Mouse (Mus musculus) hindbrain, embryonic 13.5 days (tissue): Measurements from ENCODE around the gene Lims1. TPM values are rescaled to one million over a fixed set of nuclear protein-coding genes. Genes with fewer than 3 reads are reported as not detected.

Experiments used
- ATAC-seq: fragments of 200-750 bp; cut with Nextera tagmentation; 2 replicates; pipeline ENCODE4 v1.8.0; 2017; ENCODE audit warnings: moderate TSS enrichment; ENCODE audit not compliant: low FRiP score
- H3K27ac ChIP-seq: fragments of 300-500 bp; sonication (generic); 2 replicates; pipeline ENCODE4 v1.5.1; 2015; ENCODE audit warnings: inconsistent platforms, mild to moderate bottlenecking, moderate library complexity
- H3K27me3 ChIP-seq: fragments of 300-500 bp; sonication (generic); 2 replicates; pipeline ENCODE4 v1.6.1; 2015; ENCODE audit warnings: mild to moderate bottlenecking, inconsistent platforms
- H3K36me3 ChIP-seq: fragments of 300-500 bp; sonication (generic); 2 replicates; pipeline ENCODE4 v1.6.1; 2015; ENCODE audit warnings: mild to moderate bottlenecking, inconsistent platforms
- H3K4me1 ChIP-seq: fragments of 300-500 bp; sonication (generic); replicated peaks from 2 replicates; pipeline ENCODE4 v1.6.1; 2015; ENCODE audit warnings: inconsistent platforms
- H3K4me2 ChIP-seq: fragments of 300-500 bp; sonication (generic); 2 replicates; pipeline ENCODE4 v1.6.1; 2015; ENCODE audit warnings: inconsistent platforms, mild to moderate bottlenecking, moderate library complexity
- H3K4me3 ChIP-seq: fragments of 300-500 bp; sonication (generic); 2 replicates; pipeline ENCODE4 v1.5.1; 2015; ENCODE audit warnings: mild to moderate bottlenecking, inconsistent platforms
- H3K9ac ChIP-seq: fragments of 300-500 bp; sonication (generic); 2 replicates; pipeline ENCODE4 v1.6.1; 2015; ENCODE audit warnings: mild to moderate bottlenecking, inconsistent platforms
- H3K9me3 ChIP-seq: fragments of 300-500 bp; sonication (generic); 2 replicates; pipeline ENCODE4 v1.6.1; 2016; ENCODE audit warnings: inconsistent platforms
- WGBS: fragments of 180-500 bp; shearing (Covaris S2); methylation state at CpG from one replicate; pipeline ENCODE4 v1.1.7; 2015; 5-methylcytosine and 5-hydroxymethylcytosine counted together
- polyA plus RNA-seq: library from polyadenylated mRNA; unstranded; fragments of >200 nt; fragmentation: Nextera tagmentation; extraction: Ambion mirVana; gene quantifications from 2 replicates; pipeline ENCODE4 v1.2.1, GENCODE M21; 2015

Lims1 gene
- polyA plus RNA-seq, 1 experiment from 2014 or later, result 66.0 TPM

DNA sequence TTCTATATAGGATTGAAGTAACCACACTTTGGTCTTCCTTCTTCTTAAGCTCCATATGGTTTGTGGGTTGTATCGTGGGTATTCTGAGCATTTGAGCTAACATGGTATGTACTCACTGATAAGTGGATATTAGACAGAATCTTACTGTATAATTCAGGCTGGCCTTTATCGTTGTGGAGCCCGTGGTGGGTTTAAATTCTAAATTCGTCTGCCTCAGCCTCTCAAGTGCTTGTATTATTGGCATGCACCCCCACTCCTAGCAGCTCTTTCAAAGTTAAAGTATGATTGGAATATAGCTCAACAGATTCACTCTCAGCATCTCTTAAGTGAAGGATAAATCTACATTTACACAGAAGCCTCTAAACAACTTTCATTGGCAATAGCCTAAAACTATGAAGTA lies 69.2 kb downstream of the Lims1 start:
- no peaks in the 10 kb centered on the region for H3K9me3 ChIP-seq
- 96% methylated on average over 4 of the region's 4 CpGs for WGBS
- no peak overlapping the region for H3K4me3 ChIP-seq
- H3K4me2 ChIP-seq, result no peak overlapping the region
- no peaks in the 10 kb centered on the region for H3K4me1 ChIP-seq
- no peak overlapping the region for H3K9ac ChIP-seq
- no peak for ATAC-seq
- no peaks in the 10 kb centered on the region for H3K36me3 ChIP-seq
- no peaks in the 10 kb centered on the region for H3K27me3 ChIP-seq
- H3K27ac ChIP-seq, result no peak overlapping the region

DNA sequence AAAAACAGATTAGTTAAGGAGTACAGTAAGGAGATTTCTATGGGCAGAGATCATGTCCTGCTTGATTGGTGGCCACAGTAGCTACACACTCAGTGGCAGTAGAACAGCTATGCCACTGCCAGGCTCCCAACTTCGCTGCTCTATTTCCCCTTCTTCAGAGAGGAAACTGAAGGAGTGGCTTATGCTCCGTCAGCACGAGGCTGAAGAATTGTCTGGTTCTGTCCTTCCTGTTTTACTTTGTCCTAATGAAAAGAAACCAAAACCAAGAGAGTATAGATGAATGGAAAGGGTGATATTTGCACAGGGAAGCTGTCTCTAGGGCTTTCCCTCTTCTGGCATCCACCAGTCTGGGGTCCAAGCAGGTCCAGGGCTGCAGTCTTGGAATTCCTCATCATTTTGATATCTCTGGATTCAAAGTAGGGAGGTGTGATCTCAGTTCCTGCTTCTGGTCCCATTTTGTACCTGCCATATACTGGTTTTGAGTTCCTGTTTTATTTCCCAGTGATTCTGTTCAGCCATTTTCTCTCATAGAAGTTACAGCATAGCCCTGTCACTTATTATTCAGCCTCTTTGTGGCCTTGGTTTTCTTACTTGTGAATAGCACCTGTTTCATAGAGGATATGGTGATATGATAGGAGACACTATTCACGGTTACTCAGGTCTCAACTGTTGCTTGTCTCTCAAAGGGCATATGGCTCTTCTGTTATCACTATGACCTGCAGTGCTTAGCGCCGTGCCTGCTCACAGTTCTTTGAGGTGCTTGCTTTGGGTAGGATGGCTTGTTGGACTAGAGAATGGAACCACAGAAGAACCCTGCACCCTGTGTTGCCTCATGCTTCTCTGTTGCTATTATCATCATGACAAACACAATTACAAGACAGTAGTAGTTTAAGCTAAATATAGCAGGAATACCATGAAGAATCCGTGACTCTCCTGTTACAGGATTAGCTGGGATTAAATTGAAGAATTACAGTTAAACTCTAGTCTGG lies 70.1 kb downstream of the Lims1 start:
- Histone ChIP-seq H3K36me3 (no peaks in the 10 kb centered on the region), H3K4me2 (no peak overlapping the region), H3K9ac (no peak overlapping the region), H3K27ac (no peak overlapping the region), H3K4me1 (no peaks in the 10 kb centered on the region), H3K27me3 (no peaks in the 10 kb centered on the region), H3K9me3 (no peaks in the 10 kb centered on the region), H3K4me3 (no peak overlapping the region)
- no peak for ATAC-seq
- WGBS, result 87% methylated on average over 7 of the region's 7 CpGs

DNA sequence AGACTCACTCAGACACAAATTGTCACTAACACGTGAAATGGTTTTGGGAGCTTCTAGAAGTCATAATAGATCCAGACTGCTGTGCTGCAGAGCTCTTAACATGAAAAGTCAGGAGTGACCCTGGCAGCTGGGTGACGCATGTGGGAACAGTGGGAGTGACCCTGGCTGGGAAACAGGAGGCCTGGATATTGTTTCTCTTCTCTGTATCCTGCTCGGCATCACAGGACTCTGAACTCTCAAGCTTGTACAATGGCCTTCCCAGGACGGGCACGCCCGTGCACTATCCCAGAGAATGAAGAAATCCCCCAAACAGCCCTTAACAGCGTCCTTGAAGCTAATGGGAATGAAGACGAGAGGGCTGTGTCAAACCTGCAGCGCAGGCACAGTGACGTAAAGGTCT lies 70.9 kb downstream of the Lims1 start:
- 66% methylated on average over 10 of the region's 10 CpGs for WGBS

GRCm38 (mm10) chr10:58395315-58395714 lies 72.0 kb downstream of the Lims1 start:
- no peak overlapping the region for H3K4me3 ChIP-seq
- ATAC-seq, result no peak
- H3K9me3 ChIP-seq, result no peaks in the 10 kb centered on the region
- H3K36me3 ChIP-seq, result peaks cover 6% of the 10 kb centered on the region; the same call in 1 of the 2 replicates
- no peaks in the 10 kb centered on the region for H3K4me1 ChIP-seq
- 93% methylated on average over 4 of the region's 4 CpGs for WGBS
- no peak overlapping the region for H3K27ac ChIP-seq
- no peak overlapping the region for H3K9ac ChIP-seq
- H3K27me3 ChIP-seq, result no peaks in the 10 kb centered on the region
- H3K4me2 ChIP-seq, result no peak overlapping the region

More for the DNA sequence above, 70.9 kb downstream of the Lims1 start:
- H3K27ac ChIP-seq, result no peak overlapping the region
- no peak for ATAC-seq
- H3K36me3 ChIP-seq, result peaks cover 4% of the 10 kb centered on the region; the same call in 1 of the 2 replicates
- no peaks in the 10 kb centered on the region for H3K4me1 ChIP-seq
- H3K4me3 ChIP-seq, result no peak overlapping the region
- no peaks in the 10 kb centered on the region for H3K27me3 ChIP-seq
- no peak overlapping the region for H3K9ac ChIP-seq
- no peaks in the 10 kb centered on the region for H3K9me3 ChIP-seq
- H3K4me2 ChIP-seq, result no peak overlapping the region

DNA sequence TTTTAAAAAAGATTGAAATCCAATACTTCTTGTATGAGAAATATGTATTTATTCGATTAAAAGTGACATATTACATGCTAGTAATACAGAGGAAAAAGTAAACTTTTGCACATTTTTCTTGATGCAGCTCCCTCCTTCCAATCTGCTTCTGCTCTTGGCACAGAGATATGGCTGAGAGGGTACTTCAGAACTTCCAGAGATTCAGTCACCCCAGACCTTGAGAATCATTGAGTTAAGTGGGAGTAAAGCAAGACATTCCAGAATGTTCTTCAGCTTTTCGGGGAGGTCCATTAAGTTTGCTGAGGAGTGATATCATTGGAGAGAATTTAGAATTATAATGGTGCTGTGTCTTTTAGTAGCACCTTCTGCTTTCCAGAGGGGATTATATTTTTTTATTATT lies 72.5 kb downstream of the Lims1 start:
- Histone ChIP-seq H3K36me3 (peaks cover 6% of the 10 kb centered on the region), H3K27me3 (no peaks in the 10 kb centered on the region), H3K9me3 (no peaks in the 10 kb centered on the region), H3K4me3 (no peak overlapping the region), H3K4me1 (no peaks in the 10 kb centered on the region), H3K27ac (no peak overlapping the region), H3K9ac (no peak overlapping the region), H3K4me2 (no peak overlapping the region)
- 95% methylated on average over 2 of the region's 2 CpGs for WGBS
- ATAC-seq, result no peak

DNA sequence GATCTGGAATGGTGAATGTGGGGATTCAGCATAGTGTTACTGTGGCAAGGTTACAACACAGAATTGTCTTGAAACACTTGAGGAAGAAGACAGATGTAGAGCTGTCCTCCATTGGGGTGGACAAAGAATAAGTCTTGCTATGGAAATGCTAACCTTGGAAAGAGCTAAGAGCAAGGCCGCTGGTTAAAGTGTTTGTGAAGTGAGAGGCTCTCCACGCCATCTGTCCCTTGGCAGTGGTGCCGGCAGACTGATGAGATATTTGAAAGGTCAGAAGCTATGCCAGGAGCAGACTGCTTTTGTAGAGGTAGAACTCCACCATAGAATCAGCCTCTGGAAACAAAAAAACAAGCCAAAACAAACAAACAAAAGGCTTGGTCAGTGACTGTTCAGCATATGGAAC lies 73.3 kb downstream of the Lims1 start:
- Histone ChIP-seq H3K36me3 (peaks cover 15% of the 10 kb centered on the region), H3K27me3 (no peaks in the 10 kb centered on the region), H3K4me3 (no peak overlapping the region), H3K4me1 (no peaks in the 10 kb centered on the region), H3K9ac (no peak overlapping the region), H3K4me2 (no peak overlapping the region), H3K9me3 (no peaks in the 10 kb centered on the region), H3K27ac (no peak overlapping the region)
- ATAC-seq, result no peak
- WGBS, result 77% methylated on average over 3 of the region's 3 CpGs

- Histone ChIP-seq H3K9ac (no peak overlapping the region), H3K4me2 (no peak overlapping the region), H3K4me1 (no peaks in the 10 kb centered on the region), H3K36me3 (peaks cover 19% of the 10 kb centered on the region), H3K27ac (no peak overlapping the region), H3K4me3 (no peak overlapping the region), H3K9me3 (no peaks in the 10 kb centered on the region), H3K27me3 (no peaks in the 10 kb centered on the region)
- ATAC-seq, result no peak
- 95% methylated on average over 8 of the region's 8 CpGs for WGBS
These were observed 75.7 kb downstream of the Lims1 start for GRCm38 (mm10) chr10:58398941-58399340.

GRCm38 (mm10) chr10:58401838-58402237 lies 78.6 kb downstream of the Lims1 start:
- no peak for ATAC-seq
- no peak overlapping the region for H3K9ac ChIP-seq
- no peak overlapping the region for H3K27ac ChIP-seq
- no peaks in the 10 kb centered on the region for H3K27me3 ChIP-seq
- H3K36me3 ChIP-seq, result peaks cover 28% of the 10 kb centered on the region
- no peak overlapping the region for H3K4me3 ChIP-seq
- H3K4me2 ChIP-seq, result no peak overlapping the region
- H3K4me1 ChIP-seq, result no peaks in the 10 kb centered on the region
- H3K9me3 ChIP-seq, result no peaks in the 10 kb centered on the region
- WGBS, result 93% methylated on average over 3 of the region's 3 CpGs

DNA sequence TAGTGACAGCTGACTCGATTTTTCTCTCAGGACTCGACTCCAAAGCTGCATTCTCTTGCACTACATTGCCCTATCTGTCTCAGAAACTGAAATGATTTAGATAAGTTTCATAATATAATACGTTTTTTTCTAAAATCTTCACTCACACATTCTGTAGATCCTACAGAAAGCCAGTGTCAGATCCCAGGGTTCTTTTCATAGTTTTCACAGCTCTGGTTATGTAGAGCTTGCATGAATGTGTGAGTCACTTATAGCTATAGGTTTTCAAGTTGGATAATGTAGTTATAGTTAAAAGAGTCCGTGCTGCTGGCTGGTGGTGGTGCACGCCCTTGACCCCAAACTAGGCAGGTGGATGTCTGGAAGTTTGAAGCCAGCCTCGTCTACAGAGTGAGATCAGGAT lies 81.4 kb downstream of the Lims1 start:
- Histone ChIP-seq H3K36me3 (peaks cover 44% of the 10 kb centered on the region), H3K4me3 (no peak overlapping the region), H3K9ac (no peak overlapping the region), H3K27me3 (no peaks in the 10 kb centered on the region), H3K4me2 (no peak overlapping the region), H3K27ac (no peak overlapping the region), H3K9me3 (no peaks in the 10 kb centered on the region), H3K4me1 (no peaks in the 10 kb centered on the region)
- no peak for ATAC-seq
- 93% methylated on average over 6 of the region's 6 CpGs for WGBS

GRCm38 (mm10) chr10:58405285-58405948 lies 82.2 kb downstream of the Lims1 start:
- Histone ChIP-seq H3K4me2 (no peak overlapping the region), H3K4me3 (no peak overlapping the region), H3K4me1 (no peaks in the 10 kb centered on the region), H3K9ac (no peak overlapping the region), H3K36me3 (peaks cover 50% of the 10 kb centered on the region), H3K9me3 (no peaks in the 10 kb centered on the region), H3K27me3 (no peaks in the 10 kb centered on the region), H3K27ac (no peak overlapping the region)
- ATAC-seq, result no peak
- WGBS, result 89% methylated on average over 4 of the region's 4 CpGs

GRCm38 (mm10) chr10:58405949-58406305 lies 82.7 kb downstream of the Lims1 start:
- H3K9me3 ChIP-seq, result no peaks in the 10 kb centered on the region
- peaks cover 52% of the 10 kb centered on the region for H3K36me3 ChIP-seq
- no peaks in the 10 kb centered on the region for H3K27me3 ChIP-seq
- no peak overlapping the region for H3K4me2 ChIP-seq
- no peak overlapping the region for H3K27ac ChIP-seq
- no peak for ATAC-seq
- H3K4me1 ChIP-seq, result no peaks in the 10 kb centered on the region
- 91% methylated on average over 2 of the region's 2 CpGs for WGBS
- H3K4me3 ChIP-seq, result no peak overlapping the region
- no peak overlapping the region for H3K9ac ChIP-seq

DNA sequence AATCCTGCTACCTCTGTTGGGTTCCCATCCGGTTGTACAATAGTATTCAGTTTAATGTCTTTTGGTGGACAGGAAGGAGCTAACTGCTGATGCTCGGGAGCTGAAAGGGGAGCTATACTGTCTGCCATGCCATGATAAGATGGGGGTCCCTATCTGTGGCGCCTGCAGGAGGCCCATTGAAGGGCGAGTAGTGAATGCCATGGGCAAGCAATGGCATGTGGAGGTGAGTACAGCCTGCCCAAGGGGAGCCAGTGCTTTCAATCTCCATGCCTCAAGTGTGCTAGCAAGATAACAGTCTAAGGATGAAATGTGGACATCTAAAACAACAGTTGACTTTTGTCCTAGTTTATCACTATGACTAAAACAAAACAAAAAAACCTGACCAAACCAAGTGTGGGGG lies 89.1 kb downstream of the Lims1 start:
- Histone ChIP-seq H3K9ac (no peak overlapping the region), H3K27ac (no peak overlapping the region), H3K4me1 (no peaks in the 10 kb centered on the region), H3K36me3 (peaks cover 71% of the 10 kb centered on the region), H3K27me3 (no peaks in the 10 kb centered on the region), H3K4me2 (no peak overlapping the region), H3K4me3 (no peak overlapping the region), H3K9me3 (no peaks in the 10 kb centered on the region)
- WGBS, result 89% methylated on average over 4 of the region's 4 CpGs
- no peak for ATAC-seq

GRCm38 (mm10) chr10:58412852-58413251 lies 89.6 kb downstream of the Lims1 start:
- no peaks in the 10 kb centered on the region for H3K9me3 ChIP-seq
- no peak overlapping the region for H3K4me3 ChIP-seq
- H3K27ac ChIP-seq, result no peak overlapping the region
- no peaks in the 10 kb centered on the region for H3K4me1 ChIP-seq
- H3K4me2 ChIP-seq, result no peak overlapping the region
- ATAC-seq, result no peak
- H3K27me3 ChIP-seq, result no peaks in the 10 kb centered on the region
- H3K36me3 ChIP-seq, result peaks cover 72% of the 10 kb centered on the region
- H3K9ac ChIP-seq, result no peak overlapping the region
